Mouse (Mus musculus): ENCODE data around the gene Stpg4. TPM values are rescaled to one million over a fixed set of nuclear protein-coding genes. Genes with fewer than 3 reads are reported as not detected.

The Stpg4 gene
- polyA plus RNA-seq, 1 experiment from 2014 or later, result not detected

GRCm38 (mm10) chr17:87366520-87366919, 61.0 kb downstream of the Stpg4 start:
- Histone ChIP-seq H3K4me3 (ENCODE audit: low read length) (no peak overlapping the region), H3K9ac (ENCODE audit: low read depth, low read length) (no peak overlapping the region), H3K36me3 (ENCODE audit: control insufficient read depth, insufficient read depth, low read length) (no peaks in the 10 kb centered on the region), H3K27ac (ENCODE audit: low read depth, low read length) (no peak overlapping the region), H3K9me3 (ENCODE audit: control insufficient read depth, low read length) (no peaks in the 10 kb centered on the region), H3K4me1 (ENCODE audit: control insufficient read depth, insufficient read depth, low read length) (peaks cover 18% of the 10 kb centered on the region), H3K4me2 (replicated peaks; ENCODE audit: low read depth, low read length) (no peak overlapping the region), H3K27me3 (ENCODE audit: control insufficient read depth, insufficient read depth, low read length) (no peaks in the 10 kb centered on the region)
- WGBS, result 7% methylated on average over 2 of the region's 2 CpGs
- 0 out of 2 replicates have a peak, but pooled peaks have one; percentile 30 for ATAC-seq (ENCODE audit: low FRiP score, low TSS enrichment)

DNA sequence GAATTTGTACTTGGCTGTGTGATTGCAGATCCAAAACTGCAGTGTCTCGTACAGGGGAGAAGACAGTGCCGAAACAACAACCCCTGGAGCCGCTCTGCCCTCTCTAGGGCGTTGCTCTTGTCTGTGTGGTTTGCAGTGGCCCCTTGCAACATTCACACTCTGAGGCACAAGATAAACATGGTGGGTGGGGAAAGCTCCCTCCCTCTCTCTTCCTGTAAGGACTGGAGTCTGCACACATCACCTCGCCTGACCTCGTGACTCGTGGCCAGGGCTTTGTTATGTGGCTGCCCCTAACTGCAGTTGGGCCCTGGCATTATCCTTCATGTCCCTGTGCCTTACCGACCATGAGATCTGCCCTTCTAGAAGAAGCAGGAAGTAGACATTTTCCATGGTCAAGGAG, 62.3 kb downstream of the Stpg4 start:
- no peak overlapping the region for H3K4me2 ChIP-seq (replicated peaks; ENCODE audit: low read depth, low read length)
- H3K9ac ChIP-seq (ENCODE audit: low read depth, low read length), result peak overlapping the region; percentile 23; the same call in 1 of the 2 replicates
- H3K36me3 ChIP-seq (ENCODE audit: control insufficient read depth, insufficient read depth, low read length), result no peaks in the 10 kb centered on the region
- H3K4me1 ChIP-seq (ENCODE audit: control insufficient read depth, insufficient read depth, low read length), result peaks cover 18% of the 10 kb centered on the region
- H3K9me3 ChIP-seq (ENCODE audit: control insufficient read depth, low read length), result no peaks in the 10 kb centered on the region
- no peak overlapping the region for H3K4me3 ChIP-seq (ENCODE audit: low read length)
- no peak for ATAC-seq (ENCODE audit: low FRiP score, low TSS enrichment)
- no peak overlapping the region for H3K27ac ChIP-seq (ENCODE audit: low read depth, low read length)
- H3K27me3 ChIP-seq (ENCODE audit: control insufficient read depth, insufficient read depth, low read length), result no peaks in the 10 kb centered on the region
- 49% methylated on average over 8 of the region's 8 CpGs for WGBS

- Histone ChIP-seq H3K9me3 (ENCODE audit: control insufficient read depth, low read length) (no peaks in the 10 kb centered on the region), H3K27me3 (ENCODE audit: control insufficient read depth, insufficient read depth, low read length) (no peaks in the 10 kb centered on the region), H3K4me1 (ENCODE audit: control insufficient read depth, insufficient read depth, low read length) (peaks cover 15% of the 10 kb centered on the region), H3K4me3 (ENCODE audit: low read length) (no peak overlapping the region), H3K4me2 (replicated peaks; ENCODE audit: low read depth, low read length) (no peak overlapping the region), H3K9ac (ENCODE audit: low read depth, low read length) (no peak overlapping the region), H3K36me3 (ENCODE audit: control insufficient read depth, insufficient read depth, low read length) (no peaks in the 10 kb centered on the region), H3K27ac (ENCODE audit: low read depth, low read length) (no peak overlapping the region)
- no peak for ATAC-seq (ENCODE audit: low FRiP score, low TSS enrichment)
- 82% methylated on average over 15 of the region's 15 CpGs for WGBS
These were observed 63.4 kb downstream of the Stpg4 start for GRCm38 (mm10) chr17:87364108-87364507.

DNA sequence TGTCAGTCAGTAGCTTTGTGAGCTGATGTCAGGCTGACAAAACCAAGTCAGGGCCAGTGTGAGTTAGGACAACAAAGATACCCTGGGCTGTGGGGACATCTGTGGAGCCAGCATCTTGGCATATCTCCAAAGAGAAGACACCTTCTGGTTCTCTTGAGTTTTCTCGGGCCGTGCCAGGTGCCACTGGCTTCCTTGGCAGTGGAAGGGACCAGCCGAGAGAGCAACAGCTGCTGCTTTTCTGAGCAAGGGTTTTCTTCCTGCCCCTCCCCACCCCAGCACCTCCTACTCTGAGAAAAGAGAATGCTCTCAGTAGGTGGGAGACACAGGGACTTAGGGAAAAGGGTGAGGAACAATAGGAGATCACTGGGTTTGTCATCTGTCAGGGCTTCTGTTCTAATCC, 66.4 kb downstream of the Stpg4 start:
- Histone ChIP-seq H3K27ac (ENCODE audit: low read depth, low read length) (no peak overlapping the region), H3K4me1 (ENCODE audit: control insufficient read depth, insufficient read depth, low read length) (no peaks in the 10 kb centered on the region), H3K4me3 (ENCODE audit: low read length) (no peak overlapping the region), H3K27me3 (ENCODE audit: control insufficient read depth, insufficient read depth, low read length) (no peaks in the 10 kb centered on the region), H3K9ac (ENCODE audit: low read depth, low read length) (no peak overlapping the region), H3K36me3 (ENCODE audit: control insufficient read depth, insufficient read depth, low read length) (no peaks in the 10 kb centered on the region), H3K4me2 (replicated peaks; ENCODE audit: low read depth, low read length) (no peak overlapping the region), H3K9me3 (ENCODE audit: control insufficient read depth, low read length) (no peaks in the 10 kb centered on the region)
- WGBS, result 66% methylated on average over 3 of the region's 3 CpGs
- ATAC-seq (ENCODE audit: low FRiP score, low TSS enrichment), result no peak

- Histone ChIP-seq H3K9ac (ENCODE audit: low read depth, low read length) (no peak overlapping the region), H3K4me2 (replicated peaks; ENCODE audit: low read depth, low read length) (no peak overlapping the region), H3K4me1 (ENCODE audit: control insufficient read depth, insufficient read depth, low read length) (peaks cover 9% of the 10 kb centered on the region), H3K36me3 (ENCODE audit: control insufficient read depth, insufficient read depth, low read length) (no peaks in the 10 kb centered on the region), H3K9me3 (ENCODE audit: control insufficient read depth, low read length) (no peaks in the 10 kb centered on the region), H3K27me3 (ENCODE audit: control insufficient read depth, insufficient read depth, low read length) (no peaks in the 10 kb centered on the region), H3K4me3 (ENCODE audit: low read length) (no peak overlapping the region), H3K27ac (ENCODE audit: low read depth, low read length) (no peak overlapping the region)
- 70% methylated on average over 9 of the region's 9 CpGs for WGBS
- ATAC-seq (ENCODE audit: low FRiP score, low TSS enrichment), result no peak
These were observed 70.0 kb downstream of the Stpg4 start for GRCm38 (mm10) chr17:87357506-87357905.

- peaks cover 22% of the 10 kb centered on the region for H3K4me1 ChIP-seq (ENCODE audit: control insufficient read depth, insufficient read depth, low read length)
- no peak for ATAC-seq (ENCODE audit: low FRiP score, low TSS enrichment)
- no peaks in the 10 kb centered on the region for H3K36me3 ChIP-seq (ENCODE audit: control insufficient read depth, insufficient read depth, low read length)
- H3K4me2 ChIP-seq (replicated peaks; ENCODE audit: low read depth, low read length), result no peak overlapping the region
- H3K4me3 ChIP-seq (ENCODE audit: low read length), result no peak overlapping the region
- no peaks in the 10 kb centered on the region for H3K9me3 ChIP-seq (ENCODE audit: control insufficient read depth, low read length)
- H3K9ac ChIP-seq (ENCODE audit: low read depth, low read length), result no peak overlapping the region
- no peak overlapping the region for H3K27ac ChIP-seq (ENCODE audit: low read depth, low read length)
- 82% methylated on average over 5 of the region's 5 CpGs for WGBS
- H3K27me3 ChIP-seq (ENCODE audit: control insufficient read depth, insufficient read depth, low read length), result no peaks in the 10 kb centered on the region
These were observed 71.3 kb downstream of the Stpg4 start for GRCm38 (mm10) chr17:87356261-87356660.

DNA sequence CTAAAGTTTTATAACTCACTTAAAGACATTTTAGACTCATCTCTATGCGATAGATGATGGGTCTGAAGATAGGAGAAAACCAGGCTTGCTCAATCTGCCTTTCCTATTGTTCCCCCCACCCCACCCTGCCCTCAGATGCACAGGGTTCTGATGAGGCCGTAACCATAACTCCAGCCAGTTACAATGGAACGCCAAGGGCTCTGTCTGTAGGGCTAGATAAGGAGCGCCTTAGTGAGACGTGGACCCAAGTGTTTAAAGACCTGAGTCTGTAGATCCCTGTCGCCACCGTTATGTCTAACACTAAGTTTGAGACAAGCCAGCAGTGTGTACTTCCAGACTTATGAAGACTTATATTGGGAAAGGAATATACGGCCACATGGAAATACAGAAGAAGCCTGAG, 72.1 kb downstream of the Stpg4 start:
- Histone ChIP-seq H3K4me1 (ENCODE audit: control insufficient read depth, insufficient read depth, low read length) (peaks cover 30% of the 10 kb centered on the region), H3K9me3 (ENCODE audit: control insufficient read depth, low read length) (no peaks in the 10 kb centered on the region), H3K27ac (ENCODE audit: low read depth, low read length) (no peak overlapping the region), H3K4me2 (replicated peaks; ENCODE audit: low read depth, low read length) (no peak overlapping the region), H3K9ac (ENCODE audit: low read depth, low read length) (no peak overlapping the region), H3K4me3 (ENCODE audit: low read length) (no peak overlapping the region), H3K36me3 (ENCODE audit: control insufficient read depth, insufficient read depth, low read length) (no peaks in the 10 kb centered on the region), H3K27me3 (ENCODE audit: control insufficient read depth, insufficient read depth, low read length) (no peaks in the 10 kb centered on the region)
- WGBS, result 87% methylated on average over 8 of the region's 8 CpGs
- no peak for ATAC-seq (ENCODE audit: low FRiP score, low TSS enrichment)

DNA sequence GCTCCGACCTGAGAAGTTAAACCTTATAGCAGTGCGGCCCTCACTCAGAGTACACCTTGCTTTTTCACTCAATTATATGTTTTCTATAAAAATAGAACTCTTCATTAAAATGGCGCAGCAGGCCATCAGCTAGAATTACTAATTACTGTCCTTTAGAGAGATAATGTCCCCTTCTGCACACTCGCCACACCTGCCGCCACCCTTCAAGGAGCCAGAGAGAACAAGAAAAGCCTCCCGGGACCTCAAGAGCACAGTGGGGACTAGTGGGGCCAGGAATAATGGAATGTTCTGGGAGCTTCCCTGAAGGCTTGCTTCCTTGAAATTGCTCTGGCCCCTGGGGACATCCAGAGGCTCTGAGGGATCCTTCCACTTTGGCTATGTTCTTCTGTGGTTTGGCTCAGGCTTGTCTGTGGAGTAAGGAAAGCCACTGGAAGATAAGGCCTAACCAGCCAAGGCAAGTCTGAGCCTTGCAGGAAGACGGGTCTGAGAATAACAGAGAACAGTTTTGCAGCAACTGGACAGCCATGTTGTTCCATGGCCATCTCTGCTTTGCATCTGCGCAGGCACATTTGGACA, 73.7 kb downstream of the Stpg4 start:
- no peak overlapping the region for H3K4me3 ChIP-seq (ENCODE audit: low read length)
- no peak overlapping the region for H3K9ac ChIP-seq (ENCODE audit: low read depth, low read length)
- no peaks in the 10 kb centered on the region for H3K36me3 ChIP-seq (ENCODE audit: control insufficient read depth, insufficient read depth, low read length)
- H3K27ac ChIP-seq (ENCODE audit: low read depth, low read length), result no peak overlapping the region
- H3K4me2 ChIP-seq (replicated peaks; ENCODE audit: low read depth, low read length), result no peak overlapping the region
- no peaks in the 10 kb centered on the region for H3K27me3 ChIP-seq (ENCODE audit: control insufficient read depth, insufficient read depth, low read length)
- no peaks in the 10 kb centered on the region for H3K9me3 ChIP-seq (ENCODE audit: control insufficient read depth, low read length)
- no peak for ATAC-seq (ENCODE audit: low FRiP score, low TSS enrichment)
- WGBS, result 88% methylated on average over 8 of the region's 8 CpGs
- H3K4me1 ChIP-seq (ENCODE audit: control insufficient read depth, insufficient read depth, low read length), result peaks cover 38% of the 10 kb centered on the region

DNA sequence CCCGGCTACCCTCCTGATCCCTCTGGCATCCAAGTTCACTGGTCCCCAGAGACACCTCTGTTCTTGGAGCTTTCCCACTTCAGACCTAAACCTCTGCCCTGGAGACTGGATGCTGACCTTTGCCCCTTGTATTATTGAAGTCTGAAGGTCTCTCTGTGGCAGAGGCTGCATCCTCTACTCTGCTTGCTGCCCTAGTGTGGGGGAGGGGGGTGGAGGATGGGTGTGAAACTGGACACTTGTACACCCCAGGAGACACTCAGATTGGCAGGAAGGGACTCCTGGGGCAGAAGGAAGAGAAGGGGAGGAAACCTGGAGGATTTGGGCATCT, 74.7 kb downstream of the Stpg4 start:
- Histone ChIP-seq H3K27ac (ENCODE audit: low read depth, low read length) (no peak overlapping the region), H3K36me3 (ENCODE audit: control insufficient read depth, insufficient read depth, low read length) (no peaks in the 10 kb centered on the region), H3K4me2 (replicated peaks; ENCODE audit: low read depth, low read length) (no peak overlapping the region), H3K9ac (ENCODE audit: low read depth, low read length) (no peak overlapping the region), H3K9me3 (ENCODE audit: control insufficient read depth, low read length) (no peaks in the 10 kb centered on the region), H3K27me3 (ENCODE audit: control insufficient read depth, insufficient read depth, low read length) (no peaks in the 10 kb centered on the region), H3K4me3 (ENCODE audit: low read length) (no peak overlapping the region), H3K4me1 (ENCODE audit: control insufficient read depth, insufficient read depth, low read length) (peaks cover 45% of the 10 kb centered on the region)
- WGBS, result 7% methylated on average over 1 of the region's 1 CpGs
- peak; percentile 26; the same call in 1 of the 2 replicates for ATAC-seq (ENCODE audit: low FRiP score, low TSS enrichment)

Measured in kidney, embryonic 14.5 days (tissue).